Mouse (Mus musculus): ENCODE results near the gene Pabpc4. TPM values are rescaled to one million over a fixed set of nuclear protein-coding genes. Genes with fewer than 3 reads are reported as not detected.

Gene Pabpc4
- total RNA-seq (2012; rRNA removed), result 330 and 394 TPM in 2 replicates
- 100 to 1,000 TPM in 1 of 2 experiments, not detected in 1; 684 TPM for polyA plus RNA-seq (2012; ENCODE audit: insufficient read depth in 1 of 2, insufficient read length in 2 of 2, low read depth in 1 of 2, low replicate concordance in 2 of 2, missing spikeins in 1 of 2)

DNA sequence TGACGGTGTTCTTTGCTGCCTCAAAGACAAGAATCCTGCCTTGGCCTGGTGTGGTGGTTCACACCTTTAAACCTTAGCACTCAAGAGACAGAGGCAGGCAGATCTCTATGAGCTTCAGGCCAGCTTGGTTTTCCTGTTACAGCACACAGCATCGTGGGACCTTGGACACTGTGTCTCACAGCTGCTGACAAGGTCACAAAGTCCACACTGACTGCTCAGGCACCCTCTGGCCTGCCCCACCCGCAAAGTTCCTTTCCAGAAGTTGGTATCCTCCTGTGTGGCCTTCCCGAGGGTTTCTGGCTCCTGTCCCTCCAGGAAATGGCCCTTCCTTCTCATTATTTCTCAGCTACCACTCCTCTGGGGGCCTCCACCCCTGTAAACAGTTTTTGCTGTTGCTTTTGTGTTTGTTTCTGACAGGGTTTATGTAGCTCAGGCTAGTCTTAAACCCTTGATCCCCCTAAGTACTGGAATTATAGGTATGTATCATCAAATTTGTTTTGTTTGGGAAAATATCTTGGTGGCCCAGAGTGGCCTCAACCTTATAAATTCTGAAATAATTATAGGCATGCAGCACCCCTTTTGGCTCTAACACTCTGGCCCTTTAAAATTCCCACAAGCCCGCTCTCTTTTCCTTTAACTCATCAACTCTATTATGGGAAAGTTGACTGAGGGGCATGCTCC lies at the start of gene Pabpc4:
TSS of gene Pabpc4 (plus strand) at position 631 of the 681 bp plus-strand sequence.
- no peak within 1 kb of the TSS for H3K27ac ChIP-seq (ENCODE audit: control insufficient read depth, low read depth, low read length)
- TF ChIP-seq RAD21 (IDR thresholded peaks at IDR 0.05; ENCODE audit: low read depth, low read length), result no peak
- no peak for TF ChIP-seq MEF2A (IDR thresholded peaks at IDR 0.05; ENCODE audit: extremely low read depth, insufficient replicate concordance, low read depth, low read length, poor library complexity, severe bottlenecking)
- no peak for TF ChIP-seq CTCF (IDR thresholded peaks at IDR 0.05 in 2 of 3, conservative IDR thresholded peaks at IDR 0.05 in 1 of 3; ENCODE audit: control insufficient read depth in 1 of 3, insufficient read depth in 1 of 3, low read depth in 2 of 3, low read length in 3 of 3, poor library complexity in 1 of 3, severe bottlenecking in 1 of 3)
- H3K36me3 ChIP-seq (ENCODE audit: control insufficient read depth in 1 of 2, insufficient read depth in 2 of 2, low read length in 2 of 2), result no peaks in the 10 kb centered on the region
- no peak within 1 kb of the TSS for H3K9ac ChIP-seq (ENCODE audit: control insufficient read depth, low read depth, low read length, poor library complexity, severe bottlenecking)
- H3K27me3 ChIP-seq (ENCODE audit: control insufficient read depth in 1 of 2, insufficient read depth in 2 of 2, low read length in 2 of 2), result peaks cover 18 to 21% of the 10 kb centered on the region in 2 experiments
- H3K4me3 ChIP-seq (ENCODE audit: control insufficient read depth in 1 of 2, insufficient read depth in 1 of 2, low read depth in 2 of 2, low read length in 2 of 2), result no peak within 1 kb of the TSS
- no peaks in the 10 kb centered on the region; a peak in 1 of 4 replicates for H3K4me1 ChIP-seq (ENCODE audit: control insufficient read depth in 1 of 2, insufficient read depth in 2 of 2, low read length in 2 of 2)
- no peaks in the 10 kb centered on the region for H3K9me3 ChIP-seq (replicated peaks; ENCODE audit: insufficient read depth, low read length)
- no peak for DNase-seq (ENCODE audit: low read depth, low spot score)
- no peaks in the 10 kb centered on the region for H3K79me2 ChIP-seq (ENCODE audit: control insufficient read depth, insufficient read depth, low read length, poor library complexity)

GRCm38 (mm10) chr4:123213975-123214374 lies 48.2 kb upstream of the Pabpc4 start:
- Histone ChIP-seq H3K79me2 (ENCODE audit: control insufficient read depth, insufficient read depth, low read length, poor library complexity) (no peaks in the 10 kb centered on the region), H3K4me1 (ENCODE audit: control insufficient read depth in 1 of 2, insufficient read depth in 2 of 2, low read length in 2 of 2) (no peaks in the 10 kb centered on the region), H3K27ac (ENCODE audit: control insufficient read depth, low read depth, low read length) (no peak overlapping the region), H3K9me3 (replicated peaks; ENCODE audit: insufficient read depth, low read length) (no peaks in the 10 kb centered on the region), H3K36me3 (ENCODE audit: control insufficient read depth in 1 of 2, insufficient read depth in 2 of 2, low read length in 2 of 2) (no peaks in the 10 kb centered on the region), H3K4me3 (ENCODE audit: control insufficient read depth in 1 of 2, insufficient read depth in 1 of 2, low read depth in 2 of 2, low read length in 2 of 2) (no peak overlapping the region), H3K9ac (ENCODE audit: control insufficient read depth, low read depth, low read length, poor library complexity, severe bottlenecking) (no peak overlapping the region), H3K27me3 (ENCODE audit: control insufficient read depth in 1 of 2, insufficient read depth in 2 of 2, low read length in 2 of 2) (peaks cover 11 to 18% of the 10 kb centered on the region in 2 experiments)
- no peak for DNase-seq (ENCODE audit: low read depth, low spot score)
- TF ChIP-seq BHLHE40 (IDR thresholded peaks at IDR 0.05; ENCODE audit: borderline replicate concordance, low read depth, low read length), result no peak

DNA sequence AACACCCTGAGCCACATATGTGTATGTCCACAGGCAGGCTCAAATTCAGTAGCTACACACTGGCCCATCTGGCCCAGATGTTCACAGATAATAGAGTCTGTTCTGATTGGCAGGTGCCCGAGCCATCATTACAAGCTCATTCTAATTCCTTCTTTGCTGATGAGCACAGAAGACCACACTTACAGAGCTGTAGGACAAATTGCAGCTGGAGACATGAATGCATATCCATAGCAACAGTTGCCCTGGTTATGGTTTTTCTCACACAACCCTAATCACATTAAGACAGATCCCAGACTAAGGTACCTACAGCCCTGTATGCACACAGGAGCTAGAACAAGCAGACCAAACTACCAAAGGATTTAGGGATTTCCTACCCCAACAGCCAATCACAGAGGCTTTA lies 46.8 kb upstream of the Pabpc4 start:
- no peaks in the 10 kb centered on the region for H3K79me2 ChIP-seq (ENCODE audit: control insufficient read depth, insufficient read depth, low read length, poor library complexity)
- peaks cover 3 to 13% of the 10 kb centered on the region in 2 experiments for H3K27me3 ChIP-seq (ENCODE audit: control insufficient read depth in 1 of 2, insufficient read depth in 2 of 2, low read length in 2 of 2)
- H3K9me3 ChIP-seq (replicated peaks; ENCODE audit: insufficient read depth, low read length), result no peaks in the 10 kb centered on the region
- DNase-seq (ENCODE audit: low read depth, low spot score), result no peak
- TF ChIP-seq USF1 (IDR thresholded peaks at IDR 0.05; ENCODE audit: low read depth, low read length) (no peak), MYC (IDR thresholded peaks at IDR 0.05; ENCODE audit: low read depth, low read length) (no peak), MXI1 (IDR thresholded peaks at IDR 0.05; ENCODE audit: low read depth, low read length) (no peak), ZC3H11A (IDR thresholded peaks at IDR 0.05; ENCODE audit: low read depth, low read length) (no peak)
- no peak overlapping the region for H3K27ac ChIP-seq (ENCODE audit: control insufficient read depth, low read depth, low read length)
- H3K4me3 ChIP-seq (ENCODE audit: control insufficient read depth in 1 of 2, insufficient read depth in 1 of 2, low read depth in 2 of 2, low read length in 2 of 2), result no peak overlapping the region
- no peaks in the 10 kb centered on the region for H3K4me1 ChIP-seq (ENCODE audit: control insufficient read depth in 1 of 2, insufficient read depth in 2 of 2, low read length in 2 of 2)
- H3K9ac ChIP-seq (ENCODE audit: control insufficient read depth, low read depth, low read length, poor library complexity, severe bottlenecking), result no peak overlapping the region
- no peaks in the 10 kb centered on the region for H3K36me3 ChIP-seq (ENCODE audit: control insufficient read depth in 1 of 2, insufficient read depth in 2 of 2, low read length in 2 of 2)
